Mouse (Mus musculus) mouse embryonic stem cell (cell line): ENCODE measurements around the gene Pir.

Experiments
- in situ Hi-C, 2 experiments: fragments of 300-500 bp; cut with MboI; formaldehyde crosslinking; loops; 1 replicate in 1 of 2; 3 replicates in 1 of 2; pipeline ENCODE4 v1.14.3; 2019 to 2020; ENCODE audit warnings: low sequenced_read_pairs in 2 of 2, low pct_unique_long_range_greater_than_20kb in 1 of 2, mixed read lengths in 1 of 2; ENCODE audit not compliant: unreplicated experiment in 1 of 2

The Pir gene

DNA sequence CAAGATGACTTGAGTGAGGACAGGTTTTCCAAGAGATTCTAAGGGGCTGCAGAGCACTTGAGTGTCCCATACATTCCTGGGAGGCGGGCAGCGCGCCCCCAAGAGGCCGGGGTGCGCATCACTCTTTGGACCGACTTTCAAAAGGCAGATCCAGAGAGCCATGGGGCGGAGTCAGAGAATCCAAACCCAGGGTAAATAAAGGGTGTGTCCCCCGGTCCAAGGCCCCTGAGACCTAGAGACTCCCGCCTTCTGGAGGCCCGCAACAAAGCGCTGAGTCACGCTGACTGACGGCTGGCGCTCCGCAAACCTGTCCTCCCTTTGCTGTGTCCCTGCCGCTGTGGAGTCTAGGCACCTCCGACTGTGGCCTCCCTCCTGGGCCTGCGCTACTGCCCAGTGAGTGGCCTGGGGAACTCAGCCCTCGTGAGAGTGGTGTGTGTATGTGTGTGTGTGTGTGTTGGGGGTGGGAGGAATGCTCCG, at the start of gene Pir:
TSS of gene Pir (plus strand) at position 87 of the 477 bp plus-strand sequence.
- in situ Hi-C loops = no loop called here

DNA sequence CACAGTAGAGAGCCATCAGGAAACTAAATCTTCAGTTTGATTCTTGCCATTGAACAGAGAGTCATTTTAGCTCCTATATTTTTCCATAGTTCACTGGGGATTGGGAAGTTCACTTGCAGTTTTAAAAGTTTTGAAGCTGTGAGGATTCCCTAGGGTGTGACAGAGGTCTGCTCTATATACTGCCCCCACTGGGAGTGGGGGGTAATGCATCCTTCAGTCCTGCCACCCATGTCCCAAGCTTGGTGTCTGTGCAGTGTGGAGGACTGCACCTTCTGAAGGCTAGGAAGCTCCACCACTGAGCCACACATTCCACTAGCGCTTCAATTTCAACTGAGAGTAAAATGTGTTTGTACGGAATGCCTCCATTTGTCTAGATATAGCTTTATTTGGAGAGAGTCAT, 47.2 kb upstream of the Pir start:
- in situ Hi-C loops = no loop called here

DNA sequence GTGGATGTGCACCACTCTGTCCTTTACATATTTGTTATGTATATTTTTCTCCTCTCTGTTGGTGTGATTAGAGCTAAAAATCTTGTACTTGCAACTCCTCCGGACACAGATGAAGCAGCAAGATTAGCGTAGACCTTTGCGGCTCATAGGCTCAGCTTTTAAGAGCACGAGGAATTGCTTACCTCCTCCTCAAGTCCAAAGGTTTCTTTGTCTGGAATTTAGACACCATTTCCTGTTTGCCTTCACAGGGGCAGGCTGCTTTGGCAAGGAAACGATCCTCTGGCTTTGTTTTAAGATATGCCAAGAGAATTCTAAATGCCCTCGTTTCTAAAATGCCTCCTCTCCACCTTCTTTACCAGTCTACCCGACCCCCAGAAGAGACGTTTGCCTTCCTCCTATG, 35.8 kb upstream of the Pir start:
- in situ Hi-C loops = no loop called here

DNA sequence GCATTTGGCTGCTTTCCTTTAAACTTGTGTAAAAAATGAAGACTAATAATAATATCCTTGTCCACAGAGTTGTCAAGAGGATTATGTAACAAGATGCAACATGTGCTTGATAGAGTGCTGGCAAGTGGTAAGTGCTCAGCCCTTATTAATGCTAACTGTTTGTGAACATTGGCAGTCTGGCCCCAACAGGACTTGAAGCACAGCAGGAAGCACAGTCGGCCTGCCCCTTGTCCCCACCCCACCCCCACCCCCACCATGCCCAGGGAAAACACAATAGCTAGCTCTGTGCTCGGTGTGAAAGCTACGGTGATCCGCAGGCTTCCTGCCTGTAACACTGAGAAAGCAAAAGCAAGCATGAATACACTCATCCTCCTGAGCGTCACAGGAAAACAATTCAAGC, 23.5 kb upstream of the Pir start:
- in situ Hi-C loops = no loop called here

DNA sequence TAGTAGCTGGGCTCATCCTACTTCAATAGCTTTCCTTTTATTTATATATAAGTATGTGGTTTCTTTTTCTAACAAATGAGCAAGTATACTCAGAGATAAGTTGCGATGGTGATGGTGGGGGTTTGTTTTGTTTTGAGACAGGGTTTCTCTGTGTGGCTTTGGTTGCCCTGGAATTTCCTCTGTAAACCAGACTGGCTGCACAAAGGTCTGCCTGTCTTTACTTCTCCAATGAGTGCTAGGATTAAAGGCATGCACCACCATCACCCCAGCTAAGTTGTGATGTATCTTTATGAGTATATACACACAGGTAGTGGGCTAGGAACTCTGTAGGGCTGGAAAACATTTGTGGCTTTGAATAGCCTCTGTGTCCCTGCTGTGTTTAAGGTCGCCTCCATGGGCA, 22.4 kb upstream of the Pir start:
- in situ Hi-C loops = no loop called here

DNA sequence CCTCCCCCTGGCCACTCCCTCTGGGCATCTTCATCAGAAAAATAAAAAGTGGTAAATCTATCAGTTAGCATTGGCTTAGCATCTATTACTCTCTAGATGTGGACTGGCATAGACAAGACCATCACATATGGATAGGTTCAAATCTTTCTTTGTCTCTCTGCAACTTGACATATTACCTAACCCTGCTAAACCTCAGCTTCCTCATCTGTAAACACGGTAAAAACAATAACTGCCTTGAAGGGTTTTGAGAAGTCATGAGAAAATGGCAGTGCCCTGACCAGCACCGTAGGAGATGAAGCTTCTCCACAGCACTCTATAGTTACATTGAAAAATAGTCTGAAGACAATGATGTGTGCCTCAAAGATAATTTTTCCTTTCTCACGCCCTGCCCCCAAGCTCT, 12.6 kb upstream of the Pir start:
- in situ Hi-C loops = no loop called here

DNA sequence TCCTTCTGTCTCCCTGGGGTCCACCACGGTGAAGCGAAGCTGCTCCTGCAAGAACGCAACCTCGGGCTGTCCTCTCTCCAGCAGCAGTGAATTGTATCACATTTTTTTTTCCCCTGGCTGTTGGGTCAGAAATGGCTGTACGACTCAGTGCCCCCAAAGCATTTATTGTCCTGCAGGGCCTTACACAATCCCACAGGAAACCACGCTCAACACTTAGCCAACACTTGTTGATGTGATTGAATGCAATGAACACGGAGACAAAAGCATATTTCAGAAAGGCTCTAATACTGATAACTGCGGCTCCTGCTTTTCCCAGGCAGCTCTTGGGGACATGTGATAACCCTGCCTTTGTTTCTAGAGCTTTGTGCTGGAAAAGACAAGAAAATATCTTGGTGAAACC, 11.1 kb upstream of the Pir start, which contains the start of gene Bmx:
TSS of gene Bmx (minus strand) at position 137 of the 400 bp plus-strand sequence.
- in situ Hi-C loops = no loop called here

DNA sequence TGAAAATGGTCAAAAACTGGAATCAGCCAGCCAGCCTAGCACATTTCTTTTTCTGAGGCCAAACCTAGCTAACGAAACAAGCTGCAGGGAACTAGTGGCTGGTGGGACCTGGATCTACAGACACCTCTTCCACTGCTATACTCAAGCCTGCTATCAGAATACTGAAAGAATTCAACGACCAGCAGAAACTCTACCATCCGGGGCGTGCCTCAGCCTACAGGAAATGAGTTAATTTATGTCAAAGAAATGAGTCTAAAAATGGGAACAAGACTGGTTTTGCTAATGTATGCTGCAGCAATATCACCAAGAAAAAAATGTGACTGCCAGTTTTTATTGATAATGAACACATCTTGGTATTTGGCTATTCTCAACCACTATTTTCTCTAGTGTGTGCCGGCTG, 10.5 kb upstream of the Pir start:
- in situ Hi-C loops = no loop called here

DNA sequence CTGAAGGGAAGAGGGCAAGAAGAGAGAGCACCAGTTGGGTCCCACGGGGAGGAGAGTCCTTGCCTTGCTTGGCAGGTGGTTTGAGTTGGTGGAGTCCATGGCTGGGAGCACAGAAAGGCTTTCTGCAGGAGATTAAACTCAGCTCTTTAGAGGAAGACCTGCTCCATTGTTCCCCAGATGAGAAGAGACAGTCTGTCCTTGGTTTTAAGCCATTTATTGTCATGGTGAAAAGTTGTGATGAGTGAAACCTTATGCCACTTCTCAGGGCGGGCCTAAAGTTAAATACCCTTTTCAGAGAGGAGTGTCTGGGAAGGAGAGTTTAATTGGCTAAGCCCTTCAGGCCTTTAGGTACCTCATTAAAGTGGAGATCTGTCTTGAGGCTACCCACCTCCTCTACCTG, 6.9 kb upstream of the Pir start:
- in situ Hi-C loops = no loop called here

DNA sequence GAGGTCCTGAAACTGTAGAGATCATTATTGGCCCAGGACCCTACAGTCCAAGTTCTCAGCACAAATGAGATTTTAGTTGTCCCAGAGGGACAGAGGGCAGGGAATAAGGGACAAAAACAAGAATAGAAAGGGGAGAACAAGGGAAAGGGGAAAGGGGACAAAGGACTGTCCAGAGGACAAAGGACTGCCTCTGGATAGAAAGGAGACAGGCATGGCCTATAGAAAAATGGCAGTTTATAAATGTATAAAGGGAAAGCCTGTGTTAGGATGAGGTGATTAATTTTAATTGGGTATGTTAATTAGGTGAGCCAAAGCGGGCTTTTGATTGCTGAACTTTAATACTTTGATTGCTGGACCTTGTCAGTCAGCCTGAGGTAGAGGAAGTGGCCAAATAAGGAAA, 4.3 kb upstream of the Pir start:
- in situ Hi-C loops = no loop called here

DNA sequence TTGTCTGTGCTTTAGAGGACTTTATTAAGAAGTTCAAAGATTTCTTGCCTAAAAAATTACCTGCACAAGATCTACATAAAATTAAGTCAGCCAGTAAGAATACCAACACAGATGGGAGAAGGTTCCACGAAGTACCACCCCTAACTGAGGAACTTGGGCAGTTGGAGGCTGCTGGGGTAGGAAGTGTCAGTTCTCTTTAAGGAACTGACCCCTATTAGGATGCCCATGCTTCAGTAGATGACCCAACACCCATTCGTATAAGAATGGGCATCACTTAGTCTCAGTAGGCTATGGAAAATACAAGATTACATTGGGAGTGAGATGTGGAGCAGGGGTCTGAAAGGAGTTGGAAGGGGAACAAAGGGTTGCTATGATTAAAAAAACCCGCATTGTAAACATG, 1.4 kb downstream of the Pir start:
- in situ Hi-C loops = no loop called here

DNA sequence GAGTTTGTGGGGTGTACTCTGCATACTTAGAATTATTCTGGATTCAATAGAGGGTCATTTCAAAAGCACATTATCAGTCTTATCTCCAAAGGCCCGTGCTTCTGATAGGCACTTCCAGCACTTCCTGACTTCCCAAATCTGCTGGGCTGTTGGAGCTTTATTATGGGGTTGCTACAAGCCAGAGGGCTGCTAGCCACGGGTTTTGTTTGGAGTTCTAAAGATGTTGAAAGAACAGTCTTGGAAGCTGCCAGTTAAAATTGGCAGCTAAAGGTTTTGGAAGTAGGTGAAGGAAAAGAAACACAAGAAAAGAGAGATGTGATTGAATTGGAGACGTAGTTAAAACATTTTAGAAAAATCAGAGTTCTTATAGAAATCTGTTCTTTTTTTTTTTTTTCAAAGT, 6.4 kb downstream of the Pir start:
- in situ Hi-C loops = no loop called here

DNA sequence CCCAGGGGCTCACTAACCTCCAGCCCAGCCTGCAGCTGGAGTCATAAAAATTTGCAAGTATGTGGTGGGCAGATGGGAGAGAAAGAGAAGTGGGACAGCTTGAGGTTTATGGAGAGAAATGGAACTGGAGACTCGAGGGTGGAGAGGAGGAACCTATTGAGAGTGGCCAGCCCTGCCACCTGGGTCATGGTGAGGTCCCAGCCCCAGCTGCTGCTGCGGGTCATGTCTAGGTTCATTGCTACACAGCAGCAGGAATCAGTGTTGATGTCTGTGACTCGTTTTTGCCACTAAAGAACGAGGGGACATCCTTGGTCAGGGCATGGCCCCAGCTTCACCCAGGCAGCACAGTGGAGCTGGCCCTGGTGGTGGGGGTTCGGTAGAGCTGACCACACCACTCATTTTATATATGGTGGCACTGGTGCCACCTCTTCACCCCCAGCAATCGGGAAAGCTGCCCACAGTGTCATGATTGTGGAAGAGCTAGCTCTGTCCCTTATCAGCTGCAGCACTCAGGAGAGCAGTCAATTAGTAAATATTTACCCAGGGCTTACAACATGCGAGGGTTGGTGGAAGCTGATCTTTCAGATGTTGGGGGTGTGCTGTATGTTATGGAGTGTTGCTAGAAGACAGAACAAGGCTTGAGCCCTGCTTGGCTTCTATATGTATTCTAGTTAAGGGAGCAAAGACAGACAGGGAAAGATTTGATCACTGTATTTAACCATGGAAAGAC, 11.9 kb downstream of the Pir start:
- in situ Hi-C loops = loop anchor here in 1 of 2 experiments (10.0 kb wide), 1 partner anchor 96 kb away; no protein-coding TSS in a partner anchor

DNA sequence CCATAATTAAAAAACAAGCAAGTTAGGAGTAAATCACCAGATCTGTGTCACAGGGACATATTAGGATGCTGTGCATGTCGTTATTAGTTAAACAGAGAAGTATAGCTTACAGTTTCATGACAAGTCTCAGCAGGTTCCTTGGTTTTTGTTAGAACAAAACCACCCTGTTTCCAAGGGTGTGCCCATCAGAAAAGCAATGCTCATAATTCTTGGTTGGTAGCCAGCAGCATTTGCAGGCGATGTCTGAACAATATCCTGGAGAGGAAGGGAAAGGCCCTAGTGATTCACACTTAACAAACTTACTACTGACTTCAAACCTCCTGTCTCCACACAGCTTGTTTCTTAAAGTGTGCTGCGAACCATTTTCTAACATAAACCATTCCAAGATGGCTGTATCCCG, 14.6 kb downstream of the Pir start:
- in situ Hi-C loops = loop anchor here in 1 of 2 experiments (10.0 kb wide), 1 partner anchor 99 kb away; no protein-coding TSS in a partner anchor

DNA sequence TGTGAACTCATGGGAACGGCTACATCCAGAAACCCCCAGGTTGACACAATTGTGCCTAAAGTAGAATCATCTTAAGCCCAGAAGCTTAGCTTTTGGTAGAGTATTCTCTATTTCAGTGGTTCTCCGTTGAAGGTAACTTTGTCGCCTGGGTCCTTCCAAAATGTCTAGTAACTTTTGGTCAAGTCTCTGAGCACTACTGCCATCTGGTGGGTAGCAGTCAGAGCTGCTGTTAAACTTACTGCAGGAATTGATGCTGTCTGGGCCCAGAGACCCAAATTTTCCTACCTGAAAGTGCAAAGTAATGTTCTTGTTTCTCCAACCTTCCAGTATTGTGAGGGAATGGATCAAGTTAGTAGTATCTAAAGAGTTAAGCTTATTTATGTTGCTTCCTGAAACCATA, 17.9 kb downstream of the Pir start:
- in situ Hi-C loops = loop anchor here in 1 of 2 experiments (10.0 kb wide), 1 partner anchor 102 kb away; no protein-coding TSS in a partner anchor

DNA sequence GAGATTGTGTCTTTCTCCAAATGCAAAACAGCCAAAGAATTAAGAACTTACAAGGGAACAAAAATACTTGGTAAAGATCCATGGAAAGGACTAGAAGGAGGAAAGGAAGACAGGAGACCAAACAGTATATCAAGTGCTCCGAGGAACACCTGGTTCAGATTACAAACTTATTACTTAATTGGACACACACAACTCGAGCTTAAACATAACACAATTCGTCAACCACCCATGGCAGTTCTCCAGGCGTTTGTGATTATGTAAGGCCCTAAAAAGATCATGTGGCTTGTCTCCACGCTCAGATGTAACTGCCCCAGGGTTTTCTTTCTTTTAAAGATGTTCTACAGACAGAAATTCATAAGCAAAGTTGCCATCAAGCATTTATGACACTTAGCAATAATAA, 22.0 kb downstream of the Pir start:
- in situ Hi-C loops = no loop called here

DNA sequence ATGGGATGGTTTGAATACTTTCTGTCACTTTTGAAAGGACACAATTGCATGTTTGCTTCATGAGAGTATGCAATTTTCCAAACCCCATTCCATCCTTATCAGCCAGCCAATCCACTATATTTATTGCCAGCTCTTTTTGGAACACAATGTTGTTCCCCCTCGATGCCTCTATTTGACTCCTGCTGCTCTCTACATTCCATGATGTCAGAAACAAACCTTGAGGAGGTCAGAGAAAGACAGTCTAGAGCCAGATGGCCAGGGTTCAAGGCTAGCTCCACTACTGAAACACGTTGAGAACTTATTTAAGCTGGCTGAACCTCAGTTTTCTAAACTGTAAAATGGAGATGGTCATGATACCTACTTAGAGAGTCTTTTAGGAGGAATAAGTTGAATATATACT, 37.1 kb downstream of the Pir start:
- in situ Hi-C loops = loop anchor here in 1 of 2 experiments (10.0 kb wide), 1 partner anchor 79 kb away; no protein-coding TSS in a partner anchor

DNA sequence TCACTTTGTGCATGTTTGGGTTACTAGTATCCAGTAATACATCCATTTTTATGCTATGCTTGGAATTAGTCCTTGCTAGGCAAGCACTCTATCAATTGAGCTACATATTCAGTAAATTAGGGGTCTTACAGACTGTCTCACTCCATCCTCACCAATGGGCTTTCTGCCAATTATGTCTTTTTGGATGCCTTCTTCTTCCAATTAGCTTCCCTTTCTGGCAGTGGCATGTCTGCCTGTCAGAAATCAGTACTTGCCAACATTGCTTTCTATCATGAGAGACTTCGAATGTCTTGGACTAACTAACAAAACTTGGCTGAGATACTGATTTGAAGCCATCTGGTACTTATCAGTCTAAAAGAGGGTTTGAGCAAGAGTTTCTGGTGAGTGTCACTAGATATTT, 44.7 kb downstream of the Pir start:
- in situ Hi-C loops = no loop called here

DNA sequence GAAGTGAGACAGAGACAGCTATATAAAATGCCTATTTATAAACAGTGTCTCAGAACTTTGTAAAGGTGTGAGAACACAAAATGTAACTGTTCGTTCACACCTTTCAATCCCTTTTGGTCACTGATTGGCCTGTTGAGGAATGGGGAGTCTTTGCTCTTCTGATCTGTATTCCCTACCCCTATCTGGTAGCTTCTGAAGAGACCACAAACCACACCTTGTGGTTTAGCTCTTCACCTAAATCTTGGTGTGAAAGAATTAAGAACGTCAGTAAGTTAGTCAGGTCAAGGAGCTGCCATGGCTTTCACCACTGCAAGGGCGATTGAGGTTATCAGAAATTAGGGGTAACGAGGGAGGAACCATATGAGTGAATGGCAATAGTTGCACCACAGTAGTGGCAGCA, 49.4 kb downstream of the Pir start:
- in situ Hi-C loops = no loop called here

DNA sequence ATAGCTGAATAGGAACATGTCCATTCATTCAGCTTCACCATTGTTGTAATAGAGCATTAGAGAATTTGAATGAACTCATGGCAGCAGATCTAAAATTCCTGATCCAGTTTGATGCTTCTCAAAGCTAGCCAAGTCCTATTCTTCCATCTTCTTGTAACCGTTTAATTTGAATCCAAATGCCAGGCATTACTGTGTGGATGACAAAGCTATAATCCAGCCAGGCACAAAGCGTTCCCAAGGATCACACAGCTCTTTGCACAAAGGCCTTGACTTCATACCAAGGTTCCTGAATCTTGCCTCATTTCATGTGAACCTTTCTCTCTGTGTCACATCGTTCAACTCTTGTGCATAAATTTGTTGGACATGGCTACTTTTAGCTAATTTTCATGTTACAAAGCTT, 50.9 kb downstream of the Pir start:
- in situ Hi-C loops = no loop called here
